Mouse (Mus musculus): Measurements from ENCODE around the gene Nfam1.
"Not testable (repeated sequence)": the region's sequence is repeated elsewhere in the genome, so short reads cannot be mapped to it uniquely, and the experiment has no call there.

Gene Nfam1

GRCm38 (mm10) chr15:83032981-83033541, at the start of gene Nfam1:
TSS of gene Nfam1 (minus strand) at chr15:83033306.
- no peak for DNase-seq (ENCODE audit: low spot score)

- no peak for DNase-seq (ENCODE audit: low spot score)
Measured at GRCm38 (mm10) chr15:83075607-83076525, 42.8 kb upstream of the Nfam1 start.

GRCm38 (mm10) chr15:83074179-83074578, 41.1 kb upstream of the Nfam1 start:
- DNase-seq (ENCODE audit: low spot score): no peak

- no peak for DNase-seq (ENCODE audit: low spot score)
Measured at GRCm38 (mm10) chr15:83071752-83072151, 38.6 kb upstream of the Nfam1 start.

GRCm38 (mm10) chr15:83070942-83071341, 37.8 kb upstream of the Nfam1 start:
- DNase-seq (ENCODE audit: low spot score): no peak

- DNase-seq (ENCODE audit: low spot score): no peak
Measured at GRCm38 (mm10) chr15:83068270-83068669, 35.2 kb upstream of the Nfam1 start.

- no peak for DNase-seq (ENCODE audit: low spot score)
Measured at GRCm38 (mm10) chr15:83065543-83065942, 32.4 kb upstream of the Nfam1 start.

GRCm38 (mm10) chr15:83062582-83062981, 29.5 kb upstream of the Nfam1 start:
- DNase-seq (ENCODE audit: low spot score): not testable (repeated sequence)

GRCm38 (mm10) chr15:83061689-83062088, 28.6 kb upstream of the Nfam1 start:
- no peak for DNase-seq (ENCODE audit: low spot score)

- no peak for DNase-seq (ENCODE audit: low spot score)
Measured at GRCm38 (mm10) chr15:83059233-83059660, 26.1 kb upstream of the Nfam1 start.

GRCm38 (mm10) chr15:83057533-83057932, 24.4 kb upstream of the Nfam1 start:
- DNase-seq (ENCODE audit: low spot score): no peak

- DNase-seq (ENCODE audit: low spot score): no peak
Measured at GRCm38 (mm10) chr15:83056378-83057083, 23.4 kb upstream of the Nfam1 start.

GRCm38 (mm10) chr15:83055569-83055968, 22.5 kb upstream of the Nfam1 start:
- no peak for DNase-seq (ENCODE audit: low spot score)

GRCm38 (mm10) chr15:83053261-83053660, 20.2 kb upstream of the Nfam1 start:
- no peak for DNase-seq (ENCODE audit: low spot score)

GRCm38 (mm10) chr15:83052341-83053104, 19.4 kb upstream of the Nfam1 start:
- DNase-seq (ENCODE audit: low spot score): no peak

- no peak for DNase-seq (ENCODE audit: low spot score)
Measured at GRCm38 (mm10) chr15:83046730-83047129, 13.6 kb upstream of the Nfam1 start.

- DNase-seq (ENCODE audit: low spot score): no peak
Measured at GRCm38 (mm10) chr15:83046308-83046707, 13.2 kb upstream of the Nfam1 start.

GRCm38 (mm10) chr15:83045565-83045964, 12.5 kb upstream of the Nfam1 start:
- DNase-seq (ENCODE audit: low spot score): not testable (repeated sequence)

GRCm38 (mm10) chr15:83043362-83043708, 10.2 kb upstream of the Nfam1 start:
- DNase-seq (ENCODE audit: low spot score): no peak

- no peak for DNase-seq (ENCODE audit: low spot score)
Measured at GRCm38 (mm10) chr15:83042655-83043361, 9.7 kb upstream of the Nfam1 start.

GRCm38 (mm10) chr15:83040156-83040555, 7.0 kb upstream of the Nfam1 start:
- DNase-seq (ENCODE audit: low spot score): no peak

Data from left cerebral cortex, adult 11 months (tissue).